ENCODE assay signal across 9 mouse cellular contexts in genomic region chr2:35729077-35730065, GRCm38 (mm10).
DNase-seq lines count a peak whose midpoint lies in the region; ATAC-seq and TF ChIP-seq lines count a peak whose summit lies in the region.
"Had no signal": no experiment of that assay in that cellular context is flagged by ENCODE, and none has a peak within 500 bp of the region (broad histone marks: within the 10 kb centered on the region; RNA-seq: fewer than 3 reads in every experiment).

No protein-coding gene starts in this region.

- 54% methylated on average over 16 of the region's 16 CpGs for WGBS in kidney, adult 2 months
- WGBS in lung, embryonic 14.5 days: 43% methylated on average over 16 of the region's 16 CpGs
- 48% methylated on average over 16 of the region's 16 CpGs for WGBS in neural tube, embryonic 15.5 days

- 0 out of 2 replicates have a peak, but pooled peaks cover 2% of the 10 kb centered on the region for H3K9me3 ChIP-seq in G1E (replicated peaks)
- H3K9me3 ChIP-seq in lung, embryonic 14.5 days (ENCODE audit: low read depth, low read length): no peaks in the 10 kb centered on the region
- no peaks in the 10 kb centered on the region for H3K9me3 ChIP-seq in neural tube, embryonic 15.5 days (replicated peaks)

- no peak for TF ChIP-seq CTCF in G1E (IDR thresholded peaks at IDR 0.05; ENCODE audit: low read depth, low read length)
- peak; percentile 44 for TF ChIP-seq CTCF in kidney, adult 2 months (conservative IDR thresholded peaks at IDR 0.05; ENCODE audit: insufficient read depth, insufficient read length, low read depth, low read length)
- peak; percentile 63 for TF ChIP-seq CTCF in lung, embryonic 14.5 days (IDR thresholded peaks at IDR 0.05; ENCODE audit: low read depth)

- peaks cover 3% of the 10 kb centered on the region for H3K27me3 ChIP-seq in G1E (ENCODE audit: insufficient read depth, low read length)
- H3K27me3 ChIP-seq in kidney, adult 2 months (replicated peaks; ENCODE audit: control insufficient read depth, insufficient read depth, low read length): no peaks in the 10 kb centered on the region
- H3K27me3 ChIP-seq in lung, embryonic 14.5 days (ENCODE audit: insufficient read depth, low read length): no peaks in the 10 kb centered on the region
- H3K27me3 ChIP-seq in neural tube, embryonic 15.5 days (replicated peaks): no peaks in the 10 kb centered on the region

- H3K4me1 ChIP-seq in G1E (ENCODE audit: insufficient read depth, low read depth, low read length): peaks cover 8% of the 10 kb centered on the region
- H3K4me1 ChIP-seq in kidney, adult 2 months (ENCODE audit: control insufficient read depth, insufficient read depth, low read length): no peaks in the 10 kb centered on the region
- H3K4me1 ChIP-seq in lung, embryonic 14.5 days (ENCODE audit: insufficient read depth): no peaks in the 10 kb centered on the region; the same call in 1 of the 2 replicates
- peaks cover 34% of the 10 kb centered on the region for H3K4me1 ChIP-seq in neural tube, embryonic 15.5 days

- peak overlapping the region; percentile 74 for H3K27ac ChIP-seq in kidney, adult 2 months (ENCODE audit: insufficient read depth, low read depth, low read length)
- H3K27ac ChIP-seq in lung, embryonic 14.5 days (ENCODE audit: low read depth): peak overlapping the region; percentile 12; the same call in 1 of the 2 replicates
- peak overlapping the region; percentile 58 for H3K27ac ChIP-seq in neural tube, embryonic 15.5 days (replicated peaks)

- TF ChIP-seq POLR2A in kidney, adult 2 months (IDR thresholded peaks at IDR 0.05; ENCODE audit: low read depth, low read length): no peak

- H3K9ac ChIP-seq in lung, embryonic 14.5 days: no peak overlapping the region
- no peak overlapping the region for H3K9ac ChIP-seq in neural tube, embryonic 15.5 days (replicated peaks)

- H3K4me2 ChIP-seq in lung, embryonic 14.5 days: no peak overlapping the region
- no peak overlapping the region for H3K4me2 ChIP-seq in neural tube, embryonic 15.5 days

- ATAC-seq in G1E (ENCODE audit: extremely low read depth, insufficient number of reproducible peaks, low FRiP score, poor library complexity, severe bottlenecking): peak; percentile 67
- peak; percentile 45 for ATAC-seq in lung, embryonic 14.5 days (ENCODE audit: insufficient read depth)
- ATAC-seq in neural tube, embryonic 15.5 days (ENCODE audit: low FRiP score): 0 out of 2 replicates have a peak, but pooled peaks have one; percentile 22
- ATAC-seq in CD4-positive, CD25-positive, alpha-beta regulatory T cell, adult 4 months: no peak

- DNase-seq in G1E (ENCODE audit: low spot score): no peak
- DNase-seq in embryo, embryonic 10.5 days (ENCODE audit: low spot score): peak; percentile 78
- peak; percentile 84 to 85 for DNase-seq in heart, adult 9 months (ENCODE audit: low spot score in 2 of 2)
- peak; percentile 88 for DNase-seq in kidney, adult 2 months
- DNase-seq in lung, embryonic 14.5 days: peak; percentile 71
- DNase-seq in thymus, postnatal 36 days: no peak

- H3K4me3 ChIP-seq in G1E (ENCODE audit: low read depth, low read length): no peak overlapping the region
- no peak overlapping the region for H3K4me3 ChIP-seq in kidney, adult 2 months (ENCODE audit: insufficient read depth, low read depth, low read length)
- H3K4me3 ChIP-seq in lung, embryonic 14.5 days (ENCODE audit: low read depth, low read length): no peak overlapping the region
- H3K4me3 ChIP-seq in neural tube, embryonic 15.5 days (replicated peaks): no peak overlapping the region
- H3K4me3 ChIP-seq: erythroblast, embryonic 14.5 days had no signal

- H3K36me3 ChIP-seq in G1E (replicated peaks): no peaks in the 10 kb centered on the region
- no peaks in the 10 kb centered on the region for H3K36me3 ChIP-seq in kidney, adult 2 months (ENCODE audit: control insufficient read depth, insufficient read depth, low read length)
- peaks cover 57% of the 10 kb centered on the region for H3K36me3 ChIP-seq in lung, embryonic 14.5 days (ENCODE audit: insufficient read depth)
- peaks cover 34% of the 10 kb centered on the region for H3K36me3 ChIP-seq in neural tube, embryonic 15.5 days

Comparison
In these comparisons a context has a peak if more than half of its experiments do, and no peak if none do; other contexts are left out.
1. DNase-seq: peak in embryo, embryonic 10.5 days (single experiment), heart, adult 9 months (2 of 2), kidney, adult 2 months (single experiment) and lung, embryonic 14.5 days (single experiment); none in G1E (single experiment) and thymus, postnatal 36 days (0 of 2).
2. H3K27ac ChIP-seq: peak in every context shown above with its lines; median percentile 74 in kidney, adult 2 months; 58 in neural tube, embryonic 15.5 days; 12 in lung, embryonic 14.5 days.